Mouse (Mus musculus) brain, embryonic 14.5 days (tissue): Measurements from ENCODE around the gene Mcat.

Experiments
- CTCF ChIP-seq: fragments of 200-500 bp; IDR thresholded peaks from 2 replicates; pipeline ENCODE4 v1.5.1; 2012; ENCODE audit warnings: inconsistent platforms, mild to moderate bottlenecking, moderate library complexity, borderline replicate concordance; ENCODE audit not compliant: insufficient read depth, insufficient read length; ENCODE audit errors: extremely low read depth
- POLR2A ChIP-seq: fragments of 200-500 bp; IDR thresholded peaks from 2 replicates; pipeline ENCODE4 v1.6.1; 2012; ENCODE audit warnings: mild to moderate bottlenecking, inconsistent platforms, borderline replicate concordance; ENCODE audit not compliant: poor library complexity, insufficient read depth, insufficient read length, severe bottlenecking; ENCODE audit errors: extremely low read depth

- 0 out of 2 replicates have a peak, but pooled peaks have one; percentile 7 for TF ChIP-seq CTCF
- no peak for TF ChIP-seq POLR2A
These were observed 66.3 kb downstream of the Mcat start for GRCm38 (mm10) chr15:83497299-83497698.
